Mouse (Mus musculus): ENCODE measurements around the gene Borcs8. TPM values are rescaled to one million over a fixed set of nuclear protein-coding genes. Genes with fewer than 3 reads are reported as not detected.

Borcs8 gene
- polyA plus RNA-seq, 1 experiment from 2014 or later = 65.4 TPM

DNA sequence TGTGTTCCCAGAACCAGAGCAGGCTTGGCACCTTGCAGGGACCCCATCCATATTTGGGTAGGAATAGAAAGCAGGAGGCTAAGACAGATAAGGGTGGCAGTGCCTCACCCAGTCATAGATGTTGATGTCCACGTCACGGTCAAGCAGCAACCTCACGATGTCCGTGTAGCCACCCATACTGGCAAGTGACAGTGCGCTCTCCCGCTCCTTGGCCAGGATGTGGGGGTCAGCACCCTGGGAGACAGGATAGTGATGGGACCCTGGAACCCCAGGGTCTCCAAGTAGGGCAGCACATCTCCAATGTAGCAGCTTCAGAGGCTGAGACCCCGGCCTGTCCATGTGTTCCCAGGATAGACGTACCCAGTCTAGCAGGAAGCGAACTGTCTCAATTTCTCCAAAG, 4.4 kb upstream of the Borcs8 start:
- H3K27ac ChIP-seq (replicated peaks) = no peak overlapping the region
- no peak overlapping the region for H3K9ac ChIP-seq
- no peak for ATAC-seq (ENCODE audit: insufficient number of reproducible peaks, low FRiP score, low TSS enrichment, low read depth)
- H3K4me2 ChIP-seq (replicated peaks) = no peak overlapping the region
- peaks cover 42% of the 10 kb centered on the region for H3K36me3 ChIP-seq
- H3K4me3 ChIP-seq (replicated peaks) = no peak overlapping the region
- no peaks in the 10 kb centered on the region for H3K9me3 ChIP-seq (replicated peaks)
- peaks cover 19% of the 10 kb centered on the region for H3K4me1 ChIP-seq
- no peaks in the 10 kb centered on the region for H3K27me3 ChIP-seq
- 89% methylated on average over 9 of the region's 9 CpGs for WGBS

DNA sequence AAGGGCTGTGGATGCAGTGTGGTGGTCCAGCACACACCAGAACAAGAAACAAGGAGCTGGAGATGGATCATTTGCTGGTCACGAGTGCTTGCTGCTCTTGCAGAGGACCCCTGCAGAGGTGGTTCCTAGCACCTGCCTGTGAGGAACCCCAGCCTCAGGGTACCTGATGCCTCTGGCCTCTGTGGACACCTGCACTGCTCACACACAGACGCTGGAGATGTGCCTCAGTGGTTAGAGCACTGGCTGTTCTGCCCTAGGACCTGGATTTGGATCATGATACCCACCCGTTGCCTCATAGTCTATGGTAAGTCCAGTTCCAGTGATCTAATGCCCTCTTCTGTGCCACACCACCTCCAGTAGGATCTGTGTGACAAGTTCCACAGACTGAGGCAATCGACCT, 2.7 kb upstream of the Borcs8 start:
- no peak overlapping the region for H3K4me3 ChIP-seq (replicated peaks)
- peaks cover 42% of the 10 kb centered on the region for H3K36me3 ChIP-seq
- 87% methylated on average over 4 of the region's 4 CpGs for WGBS

DNA sequence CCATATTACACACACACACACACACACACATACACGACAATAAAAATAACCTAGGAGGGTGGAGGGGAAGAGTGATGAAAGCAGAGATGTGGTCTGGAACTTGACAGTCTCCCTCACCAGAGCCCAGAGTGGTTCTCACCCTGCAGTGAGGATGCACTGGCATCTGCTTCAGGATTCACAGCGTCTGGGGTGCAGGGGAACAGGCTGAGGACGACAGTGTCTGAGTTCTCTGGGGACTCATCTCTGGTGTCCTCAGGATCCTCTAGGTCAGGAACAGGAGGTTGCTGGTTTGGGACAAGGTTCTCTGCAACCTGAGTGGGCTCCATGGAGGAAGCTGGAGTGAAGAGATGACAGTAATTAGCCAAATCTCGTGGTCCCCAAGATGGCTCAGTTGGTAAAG, 1.4 kb upstream of the Borcs8 start:
- H3K9me3 ChIP-seq (replicated peaks) = no peaks in the 10 kb centered on the region
- H3K4me2 ChIP-seq (replicated peaks) = peak overlapping the region; percentile 78
- peaks cover 21% of the 10 kb centered on the region for H3K4me1 ChIP-seq
- peak overlapping the region; percentile 92 for H3K4me3 ChIP-seq (replicated peaks)
- no peaks in the 10 kb centered on the region for H3K27me3 ChIP-seq
- no peak for ATAC-seq (ENCODE audit: insufficient number of reproducible peaks, low FRiP score, low TSS enrichment, low read depth)
- H3K27ac ChIP-seq (replicated peaks) = no peak overlapping the region
- H3K36me3 ChIP-seq = peaks cover 47% of the 10 kb centered on the region
- H3K9ac ChIP-seq = 0 out of 2 replicates have a peak overlapping the region, but pooled peaks have one; percentile 37
- WGBS = 74% methylated on average over 4 of the region's 4 CpGs

More for the DNA sequence above, 2.7 kb upstream of the Borcs8 start:
- Histone ChIP-seq H3K27me3 (no peaks in the 10 kb centered on the region), H3K27ac (replicated peaks) (no peak overlapping the region), H3K9ac (no peak overlapping the region), H3K4me1 (peaks cover 25% of the 10 kb centered on the region), H3K4me2 (replicated peaks) (no peak overlapping the region), H3K9me3 (replicated peaks) (no peaks in the 10 kb centered on the region)
- no peak for ATAC-seq (ENCODE audit: insufficient number of reproducible peaks, low FRiP score, low TSS enrichment, low read depth)

DNA sequence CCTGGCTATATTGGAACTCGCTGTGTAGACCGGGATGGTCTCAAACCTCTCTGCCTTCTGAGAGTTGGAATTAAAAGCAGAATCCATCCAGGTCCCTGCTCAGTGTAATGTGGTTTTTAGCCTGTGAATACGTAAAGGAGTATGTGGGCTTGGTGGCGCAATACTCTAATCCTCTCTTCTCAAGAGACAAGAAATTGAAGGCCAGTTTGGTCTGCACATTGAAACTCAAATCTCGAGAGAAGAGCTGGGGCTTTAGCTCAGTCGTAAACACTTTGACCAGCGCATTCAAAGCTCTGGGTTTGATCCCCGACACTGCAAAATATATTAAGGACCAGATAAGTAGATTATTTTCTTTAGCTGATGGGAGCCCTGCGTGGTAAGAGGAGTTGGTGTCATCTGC, 682 bp downstream of the Borcs8 start:
- 10% methylated on average over 9 of the region's 9 CpGs for WGBS
- Histone ChIP-seq H3K9ac (peak overlapping the region; percentile 93), H3K27me3 (no peaks in the 10 kb centered on the region), H3K4me1 (peaks cover 21% of the 10 kb centered on the region), H3K36me3 (peaks cover 44% of the 10 kb centered on the region), H3K4me3 (replicated peaks) (peak overlapping the region; percentile 92), H3K4me2 (replicated peaks) (peak overlapping the region; percentile 78), H3K27ac (replicated peaks) (peak overlapping the region; percentile 92), H3K9me3 (replicated peaks) (no peaks in the 10 kb centered on the region)
- no peak for ATAC-seq (ENCODE audit: insufficient number of reproducible peaks, low FRiP score, low TSS enrichment, low read depth)

DNA sequence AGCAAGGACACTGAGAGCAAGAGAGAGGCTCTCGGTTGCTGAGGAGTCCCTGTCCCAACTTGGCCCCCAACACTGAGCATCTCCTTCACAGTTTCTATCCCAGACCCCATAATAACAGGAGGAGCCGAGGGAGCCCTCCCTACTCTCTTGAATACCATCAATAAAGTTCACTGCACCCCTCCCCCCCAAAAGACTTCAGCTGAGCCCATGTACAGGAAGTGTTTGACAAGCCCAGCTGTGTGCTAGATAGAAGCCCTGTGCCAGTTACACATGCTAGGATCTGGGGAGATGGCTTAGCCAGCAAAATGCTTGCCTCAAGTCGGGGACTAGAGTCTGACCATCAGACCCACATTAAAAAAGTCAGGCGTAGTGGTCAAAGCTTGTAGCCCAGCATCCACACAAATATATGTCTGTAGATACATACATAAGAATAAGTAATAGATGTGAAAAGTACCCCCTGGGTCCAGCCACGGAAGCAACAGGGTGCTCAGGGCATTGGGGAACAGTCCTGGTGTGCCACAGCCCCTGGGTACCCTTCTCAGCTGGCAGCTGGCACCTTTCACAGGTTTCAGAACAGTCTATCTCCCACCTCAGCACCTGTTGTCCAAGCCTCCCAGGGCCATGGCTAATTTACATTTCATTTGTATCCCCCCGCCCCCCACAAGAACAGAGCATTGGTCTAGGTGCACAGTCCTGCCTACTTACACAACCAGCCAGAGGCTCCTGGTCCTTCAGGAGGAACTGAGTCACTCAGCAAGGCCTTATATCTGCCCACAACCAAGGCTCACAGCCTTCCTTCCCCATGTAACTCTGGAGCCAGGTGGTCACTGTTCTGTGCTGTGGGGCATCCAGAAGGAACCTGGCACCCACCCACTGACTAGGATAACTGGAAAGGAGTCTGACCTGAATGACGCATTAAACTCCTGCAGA, 8.6 kb downstream of the Borcs8 start:
- Histone ChIP-seq H3K27me3 (no peaks in the 10 kb centered on the region), H3K4me3 (replicated peaks) (no peak overlapping the region)

DNA sequence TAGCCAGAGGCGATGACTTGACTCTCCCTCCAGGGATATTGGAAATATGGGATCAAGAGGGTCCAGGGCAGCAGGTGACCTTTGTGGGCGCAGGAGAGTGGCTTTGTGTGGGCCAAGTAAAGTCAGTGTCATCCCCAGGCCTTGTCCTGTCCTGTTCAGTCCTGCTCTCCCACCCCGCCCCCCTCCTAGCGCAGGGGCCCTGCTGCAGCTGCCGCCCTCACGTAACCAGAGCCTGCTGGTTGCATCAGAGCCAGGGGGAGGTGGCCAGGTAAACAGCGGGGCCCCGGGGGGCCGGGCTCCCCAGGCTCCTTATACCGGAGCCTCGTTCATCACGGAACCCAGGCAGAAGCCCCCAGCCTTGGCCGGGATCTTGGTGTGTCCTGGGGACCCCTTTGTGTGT, 10.9 kb downstream of the Borcs8 start:
- no peaks in the 10 kb centered on the region for H3K9me3 ChIP-seq (replicated peaks)
- peak overlapping the region; percentile 30 for H3K4me2 ChIP-seq (replicated peaks)
- no peak overlapping the region for H3K4me3 ChIP-seq (replicated peaks)
- no peak overlapping the region for H3K27ac ChIP-seq (replicated peaks)
- no peaks in the 10 kb centered on the region for H3K27me3 ChIP-seq
- peaks cover 13% of the 10 kb centered on the region for H3K4me1 ChIP-seq
- H3K36me3 ChIP-seq = peaks cover 23% of the 10 kb centered on the region
- H3K9ac ChIP-seq = no peak overlapping the region
- peak; percentile 63 for ATAC-seq (ENCODE audit: insufficient number of reproducible peaks, low FRiP score, low TSS enrichment, low read depth)
- WGBS = 10% methylated on average over 13 of the region's 13 CpGs

More for the DNA sequence above, 8.6 kb downstream of the Borcs8 start:
- 83% methylated on average over 7 of the region's 7 CpGs for WGBS
- H3K4me1 ChIP-seq = peaks cover 13% of the 10 kb centered on the region
- no peak overlapping the region for H3K4me2 ChIP-seq (replicated peaks)
- no peak overlapping the region for H3K9ac ChIP-seq
- H3K9me3 ChIP-seq (replicated peaks) = no peaks in the 10 kb centered on the region
- H3K27ac ChIP-seq (replicated peaks) = no peak overlapping the region
- H3K36me3 ChIP-seq = peaks cover 41% of the 10 kb centered on the region
- ATAC-seq (ENCODE audit: insufficient number of reproducible peaks, low FRiP score, low TSS enrichment, low read depth) = no peak

DNA sequence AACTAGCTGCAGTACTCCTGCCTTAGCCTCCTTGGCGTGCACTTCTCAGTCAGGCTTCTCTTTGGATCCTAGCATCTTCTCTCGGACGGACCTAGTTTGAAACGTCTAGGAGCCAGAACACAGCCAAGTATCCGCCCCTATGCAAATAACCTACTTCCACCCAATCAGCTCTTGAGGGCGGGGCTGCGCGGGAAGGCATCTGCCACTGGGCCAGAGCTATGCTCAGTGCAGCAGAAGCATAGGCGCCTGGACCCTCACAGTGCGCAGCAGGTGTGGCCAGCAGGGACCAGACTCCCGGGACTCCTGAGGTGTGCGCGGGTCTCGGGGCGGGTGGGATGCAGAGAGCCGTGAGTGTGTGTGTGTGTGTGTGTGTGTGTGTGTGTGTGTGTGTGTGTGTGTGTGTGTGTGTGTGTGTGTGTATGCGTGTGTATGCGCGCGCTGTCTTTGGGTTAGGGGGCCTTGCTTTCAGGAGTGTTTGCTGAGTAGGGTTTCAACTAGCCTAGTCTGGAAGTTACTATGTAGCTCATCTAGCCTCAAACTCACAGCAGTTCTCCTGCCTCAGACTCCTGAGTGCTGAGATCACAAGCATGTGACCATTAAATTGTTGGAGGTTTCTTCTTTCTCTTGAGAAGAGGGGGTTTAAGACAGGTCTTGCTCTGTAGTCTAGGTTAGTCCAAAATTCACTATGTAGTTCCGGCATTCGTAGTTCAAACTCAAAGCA, 13.4 kb downstream of the Borcs8 start:
- H3K36me3 ChIP-seq = no peaks in the 10 kb centered on the region
- 10% methylated on average over 17 of the region's 22 CpGs for WGBS
- no peak overlapping the region for H3K9ac ChIP-seq
- H3K4me3 ChIP-seq (replicated peaks) = no peak overlapping the region; the same call in 1 of the 2 replicates
- H3K27ac ChIP-seq (replicated peaks) = no peak overlapping the region
- peaks cover 14% of the 10 kb centered on the region for H3K4me1 ChIP-seq
- no peaks in the 10 kb centered on the region for H3K27me3 ChIP-seq
- H3K9me3 ChIP-seq (replicated peaks) = no peaks in the 10 kb centered on the region
- H3K4me2 ChIP-seq (replicated peaks) = peak overlapping the region; percentile 33
- peak; percentile 87 for ATAC-seq (ENCODE audit: insufficient number of reproducible peaks, low FRiP score, low TSS enrichment, low read depth)

DNA sequence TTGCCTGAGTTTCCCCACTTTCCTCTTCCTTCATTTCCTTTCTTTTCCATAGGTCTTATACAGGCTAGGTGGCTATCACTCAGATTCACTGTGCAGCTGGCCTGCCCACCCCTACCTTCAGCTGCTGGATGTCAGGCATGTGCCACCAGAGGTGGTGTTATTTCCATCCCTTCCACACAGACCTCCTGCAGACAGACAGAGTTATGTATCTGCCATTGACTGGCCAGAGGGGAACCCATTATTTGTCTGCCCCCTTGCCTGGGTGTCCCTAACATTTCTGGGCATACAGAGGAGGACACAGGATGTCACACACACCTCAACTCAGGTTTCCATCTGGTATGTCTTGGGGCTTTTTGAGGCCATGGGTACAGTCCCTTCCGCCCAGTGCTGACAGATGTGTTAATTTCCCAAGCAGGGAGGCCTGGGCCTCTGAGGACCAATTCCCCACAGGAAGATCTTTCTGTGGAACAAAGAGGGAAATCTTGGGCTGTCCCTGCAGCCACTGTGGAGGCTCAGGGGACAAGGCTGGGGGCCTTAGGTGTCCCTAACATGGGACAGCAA, 18.0 kb downstream of the Borcs8 start:
- H3K4me3 ChIP-seq (replicated peaks) = no peak overlapping the region
- no peaks in the 10 kb centered on the region for H3K27me3 ChIP-seq
- no peaks in the 10 kb centered on the region for H3K36me3 ChIP-seq
- H3K4me1 ChIP-seq = peaks cover 16% of the 10 kb centered on the region
- no peak overlapping the region for H3K27ac ChIP-seq (replicated peaks)
- WGBS = 84% methylated on average over 1 of the region's 1 CpGs
- H3K9me3 ChIP-seq (replicated peaks) = no peaks in the 10 kb centered on the region
- H3K4me2 ChIP-seq (replicated peaks) = no peak overlapping the region
- ATAC-seq (ENCODE audit: insufficient number of reproducible peaks, low FRiP score, low TSS enrichment, low read depth) = no peak
- no peak overlapping the region for H3K9ac ChIP-seq

DNA sequence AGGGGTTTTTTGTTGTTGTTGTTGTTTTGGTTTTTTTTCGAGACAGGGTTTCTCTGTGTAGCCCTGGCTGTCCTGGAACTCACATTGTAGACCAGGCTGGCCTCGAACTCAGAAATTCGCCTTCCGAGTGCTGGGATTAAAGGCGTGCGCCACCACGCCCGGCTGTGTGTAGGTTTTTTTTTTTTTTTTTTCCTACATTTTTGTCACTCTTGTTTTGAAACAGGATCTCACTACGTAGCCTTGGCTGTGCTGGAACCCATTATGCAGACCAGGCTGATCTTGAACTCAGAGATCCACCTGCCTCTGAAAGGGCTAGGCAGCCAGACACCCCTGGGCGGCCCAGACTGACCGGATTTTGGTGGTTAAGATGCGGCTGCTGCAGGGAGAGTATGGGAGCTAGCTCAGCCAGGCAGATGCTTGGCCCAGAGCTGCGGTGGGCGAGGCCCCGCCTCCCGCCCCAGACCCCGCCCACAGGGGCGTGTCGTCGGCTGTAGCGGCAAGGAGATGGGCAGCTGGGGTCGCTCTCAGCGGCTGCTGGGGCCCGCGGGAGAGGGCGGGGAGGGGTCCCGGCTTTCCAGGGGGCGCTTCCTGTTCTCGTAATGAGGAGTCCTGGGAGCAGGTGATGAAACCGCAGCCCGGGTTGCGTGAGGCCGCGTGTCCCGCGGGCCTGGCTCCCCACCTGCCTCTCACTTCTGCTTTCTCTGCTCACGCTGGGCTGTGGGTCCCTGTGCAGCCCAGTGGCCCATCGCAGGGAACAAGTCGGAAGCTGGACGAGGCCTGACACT, 19.0 kb downstream of the Borcs8 start:
- Histone ChIP-seq H3K27ac (replicated peaks) (no peak overlapping the region), H3K4me1 (peaks cover 11% of the 10 kb centered on the region), H3K9me3 (replicated peaks) (no peaks in the 10 kb centered on the region), H3K4me3 (replicated peaks) (peak overlapping the region; percentile 51), H3K36me3 (no peaks in the 10 kb centered on the region), H3K9ac (peak overlapping the region; percentile 28), H3K4me2 (replicated peaks) (peak overlapping the region; percentile 91), H3K27me3 (no peaks in the 10 kb centered on the region)
- 8% methylated on average over 40 of the region's 40 CpGs for WGBS
- peak; percentile 87 for ATAC-seq (ENCODE audit: insufficient number of reproducible peaks, low FRiP score, low TSS enrichment, low read depth)

DNA sequence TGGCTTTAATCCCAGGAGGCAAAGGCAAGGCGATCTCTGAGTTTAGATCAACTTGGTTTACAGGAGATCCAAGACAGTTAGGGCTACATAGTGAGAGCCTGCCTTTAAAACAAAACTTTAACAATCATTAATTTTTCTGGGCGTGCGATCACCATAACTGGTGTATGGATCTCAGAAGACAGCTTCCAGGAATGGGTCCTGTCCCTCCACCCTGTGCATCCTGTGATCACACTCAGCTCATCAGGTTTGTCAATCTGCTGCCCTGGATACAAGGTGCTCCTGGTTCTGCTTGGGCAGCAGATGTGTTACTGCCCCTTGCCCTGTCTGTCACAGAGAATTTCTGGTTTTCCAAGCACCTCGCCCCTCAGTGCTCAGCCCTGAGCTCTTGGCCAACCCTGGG, 19.9 kb downstream of the Borcs8 start:
- no peak overlapping the region for H3K4me3 ChIP-seq (replicated peaks)
- peaks cover 11% of the 10 kb centered on the region for H3K4me1 ChIP-seq
- H3K4me2 ChIP-seq (replicated peaks) = no peak overlapping the region; the same call in 1 of the 2 replicates
- H3K36me3 ChIP-seq = no peaks in the 10 kb centered on the region
- H3K9me3 ChIP-seq (replicated peaks) = no peaks in the 10 kb centered on the region
- ATAC-seq (ENCODE audit: insufficient number of reproducible peaks, low FRiP score, low TSS enrichment, low read depth) = no peak
- WGBS = 82% methylated on average over 4 of the region's 4 CpGs
- no peaks in the 10 kb centered on the region for H3K27me3 ChIP-seq
- H3K9ac ChIP-seq = no peak overlapping the region
- no peak overlapping the region for H3K27ac ChIP-seq (replicated peaks)

Data from embryonic facial prominence, embryonic 15.5 days (tissue).